Mouse (Mus musculus) spleen, adult 2 months (tissue): Measurements from ENCODE around the gene Ccser1. TPM values are rescaled to one million over a fixed set of nuclear protein-coding genes. Genes with fewer than 3 reads are reported as not detected.

Source experiments
- DNase-seq, 2 experiments: peaks; one replicate each; pipeline versions ENCODE4 v3.0.0 to v3.0.0-alpha.2; 2012 to 2021; ENCODE audit warnings: low spot score in 2 of 2, low read depth in 1 of 2
- H3K27ac ChIP-seq: fragments of 200-500 bp; 2 replicates; pipeline ENCODE4 v1.5.1; 2012; ENCODE audit warnings: low read length, inconsistent platforms; ENCODE audit not compliant: insufficient read depth
- H3K27me3 ChIP-seq: fragments of 200-500 bp; 2 replicates; pipeline ENCODE4 v1.6.1; 2012; ENCODE audit warnings: mild to moderate bottlenecking, moderate library complexity, low read length, inconsistent platforms; ENCODE audit not compliant: control insufficient read depth, insufficient read depth
- H3K36me3 ChIP-seq: fragments of 200-500 bp; 2 replicates; pipeline ENCODE4 v1.6.1; 2012; ENCODE audit warnings: mild to moderate bottlenecking, low read length, inconsistent platforms; ENCODE audit not compliant: control insufficient read depth, insufficient read depth
- H3K4me1 ChIP-seq: fragments of 200-500 bp; 2 replicates; pipeline ENCODE4 v1.6.1; 2011; ENCODE audit warnings: inconsistent platforms; ENCODE audit not compliant: control insufficient read depth, insufficient read depth, insufficient read length
- H3K4me3 ChIP-seq: fragments of 200-500 bp; 2 replicates; pipeline ENCODE4 v1.5.1; 2011; ENCODE audit warnings: mild to moderate bottlenecking, inconsistent platforms; ENCODE audit not compliant: insufficient read depth, insufficient read length; ENCODE audit errors: extremely low read depth
- CTCF ChIP-seq: fragments of 200-500 bp; IDR thresholded peaks from 2 replicates; pipeline ENCODE4 v1.5.1; 2011; ENCODE audit warnings: mild to moderate bottlenecking, inconsistent platforms; ENCODE audit not compliant: insufficient read depth, insufficient read length, insufficient replicate concordance; ENCODE audit errors: extremely low read depth
- POLR2A ChIP-seq: fragments of 200-500 bp; IDR thresholded peaks from 2 replicates; pipeline ENCODE4 v1.6.1; 2011; ENCODE audit warnings: low read depth, low read length, inconsistent platforms
- WGBS: fragments of 180-500 bp; shearing (Covaris S2); methylation state at CpG from one replicate; pipeline ENCODE4 v1.1.7; 2018; 5-methylcytosine and 5-hydroxymethylcytosine counted together
- polyA plus RNA-seq: library from polyadenylated mRNA; depleted of rRNA; stranded (reverse); fragments of >200 nt; gene quantifications from 2 replicates; pipeline ENCODE4 v1.2.3, GENCODE M21; 2012

Ccser1 gene
- polyA plus RNA-seq, 1 experiment = 0.82 TPM

DNA sequence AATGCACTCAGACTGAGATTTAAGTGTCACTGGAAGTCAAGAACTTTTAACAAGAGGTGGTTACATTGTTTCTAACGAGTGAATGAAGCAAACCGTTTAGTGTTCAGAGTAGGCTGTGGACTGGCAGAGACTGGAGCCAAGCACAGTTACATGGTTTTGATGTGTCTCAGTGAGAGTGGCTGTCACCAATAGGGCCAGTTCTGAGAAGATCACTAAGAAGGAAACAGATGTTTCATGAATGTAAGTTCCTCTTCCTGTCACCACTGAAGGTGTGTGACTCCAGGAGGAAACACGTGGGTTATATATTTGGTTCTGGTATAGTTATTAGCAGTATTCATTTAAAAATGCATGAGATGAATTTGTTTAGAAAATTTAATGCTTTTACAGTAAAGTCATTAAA is 112.8 kb downstream of the Ccser1 start:
- no peaks in the 10 kb centered on the region for H3K36me3 ChIP-seq
- H3K4me1 ChIP-seq = no peaks in the 10 kb centered on the region; the same call in 1 of the 2 replicates
- 2% methylated on average over 3 of the region's 3 CpGs for whole genome bisulfite sequencing
- H3K27me3 ChIP-seq = no peaks in the 10 kb centered on the region
- H3K4me3 ChIP-seq = no peak overlapping the region
- no peak overlapping the region for H3K27ac ChIP-seq
- peak in 1 of 2 experiments; percentile 1 for DNase-seq
- no peak for TF ChIP-seq POLR2A
- no peak for TF ChIP-seq CTCF

- no peak overlapping the region for H3K27ac ChIP-seq
- no peak for DNase-seq
- no peaks in the 10 kb centered on the region for H3K36me3 ChIP-seq
- TF ChIP-seq CTCF (no peak), POLR2A (no peak)
- no peaks in the 10 kb centered on the region; the same call in 1 of the 2 replicates for H3K4me1 ChIP-seq
- no peak overlapping the region for H3K4me3 ChIP-seq
- no peaks in the 10 kb centered on the region for H3K27me3 ChIP-seq
- 44% methylated on average over 4 of the region's 4 CpGs for WGBS
Measured at GRCm38 (mm10) chr6:61295535-61295934, 115.4 kb downstream of the Ccser1 start.

DNA sequence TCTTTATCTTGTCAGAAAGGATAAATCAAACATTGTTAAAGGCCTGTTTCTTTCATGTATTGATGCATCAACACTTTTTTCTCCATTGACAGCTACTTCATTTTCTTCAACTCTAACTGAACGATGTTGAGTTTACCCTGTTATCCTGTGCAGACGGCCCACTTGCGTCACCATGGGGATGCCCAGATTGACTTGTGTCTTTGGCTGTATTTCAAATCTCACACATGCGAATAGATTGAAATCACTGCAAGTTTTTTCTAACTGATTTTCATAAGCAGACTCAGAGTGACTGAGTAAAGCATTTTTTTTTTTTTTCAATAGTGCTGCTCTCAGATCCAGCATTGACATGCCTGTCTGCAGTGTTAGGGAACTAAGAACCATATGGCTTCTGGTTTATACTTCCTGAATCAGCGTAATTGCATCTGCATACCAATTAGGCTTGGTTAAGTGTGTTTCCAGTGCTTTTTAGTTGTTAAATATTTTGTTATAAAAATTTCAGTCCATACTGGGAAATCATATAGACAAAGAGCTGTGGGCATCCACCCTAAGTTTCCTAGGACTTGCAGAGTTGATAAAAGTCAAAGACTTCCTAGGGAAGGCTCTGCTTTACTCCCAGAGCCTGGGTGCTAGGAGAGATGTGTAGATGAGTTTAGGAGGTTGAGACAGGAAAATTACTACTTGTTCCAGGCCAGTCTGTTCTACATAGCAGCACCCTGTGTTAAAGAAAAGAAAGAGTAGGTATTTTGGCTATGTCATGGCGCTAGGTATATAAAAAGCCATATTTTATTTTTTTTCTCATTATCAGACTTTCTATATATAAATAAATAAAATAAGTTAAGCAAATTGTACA is 116.3 kb downstream of the Ccser1 start:
- no peaks in the 10 kb centered on the region for H3K36me3 ChIP-seq
- WGBS = 66% methylated on average over 6 of the region's 6 CpGs
- no peaks in the 10 kb centered on the region; the same call in 1 of the 2 replicates for H3K4me1 ChIP-seq
- no peak overlapping the region for H3K27ac ChIP-seq
- H3K4me3 ChIP-seq = no peak overlapping the region
- H3K27me3 ChIP-seq = no peaks in the 10 kb centered on the region
- no peak for TF ChIP-seq CTCF
- TF ChIP-seq POLR2A = no peak
- DNase-seq = no peak

- Histone ChIP-seq H3K4me1 (no peaks in the 10 kb centered on the region), H3K27ac (no peak overlapping the region), H3K36me3 (no peaks in the 10 kb centered on the region), H3K4me3 (no peak overlapping the region), H3K27me3 (no peaks in the 10 kb centered on the region)
- no peak for TF ChIP-seq CTCF
- no peak for TF ChIP-seq POLR2A
- DNase-seq = no peak
- WGBS = 86% methylated on average over 4 of the region's 4 CpGs
Measured at GRCm38 (mm10) chr6:61300441-61300840, 120.3 kb downstream of the Ccser1 start.

DNA sequence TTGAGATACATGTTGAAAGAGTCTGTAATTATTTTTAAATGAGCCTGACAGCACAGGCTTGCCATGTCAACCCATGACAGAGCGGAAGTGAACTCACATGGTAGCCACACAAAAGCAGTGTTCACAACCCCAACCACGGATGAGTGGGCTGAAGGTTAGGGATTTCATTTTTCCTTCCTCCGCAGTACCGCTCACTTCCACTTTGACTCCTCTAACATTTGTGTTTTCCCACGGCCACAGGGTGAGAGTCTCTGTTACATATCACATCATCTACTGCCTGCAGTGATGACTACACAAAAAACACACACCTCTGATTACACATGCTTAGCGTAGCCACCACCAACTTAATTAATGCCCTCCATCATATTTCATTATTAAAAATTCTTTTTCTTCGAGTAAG is 120.9 kb downstream of the Ccser1 start:
- TF ChIP-seq POLR2A = no peak
- TF ChIP-seq CTCF = no peak
- Histone ChIP-seq H3K36me3 (no peaks in the 10 kb centered on the region), H3K27me3 (no peaks in the 10 kb centered on the region)

DNA sequence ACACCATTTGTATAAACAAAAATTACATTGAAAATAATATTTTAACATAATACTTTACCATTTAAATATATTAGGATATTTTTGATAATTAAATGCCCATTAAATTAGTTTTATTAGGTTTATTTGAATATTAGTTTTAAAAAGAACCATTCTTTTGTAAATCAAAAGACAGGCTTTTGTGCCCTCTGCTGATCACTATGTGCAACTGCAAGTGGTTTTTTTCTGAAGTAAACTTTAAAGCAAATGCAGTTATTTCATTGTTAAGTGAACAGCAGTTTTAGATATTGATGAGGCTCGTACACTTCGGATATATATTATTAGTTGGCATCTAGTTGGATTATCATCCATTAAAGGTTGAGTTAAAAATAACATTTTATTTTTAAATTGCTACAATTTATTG is 121.5 kb downstream of the Ccser1 start:
- Histone ChIP-seq H3K27ac (no peak overlapping the region), H3K4me1 (no peaks in the 10 kb centered on the region), H3K4me3 (no peak overlapping the region), H3K27me3 (no peaks in the 10 kb centered on the region), H3K36me3 (no peaks in the 10 kb centered on the region)
- DNase-seq = no peak
- 26% methylated on average over 2 of the region's 2 CpGs for WGBS
- no peak for TF ChIP-seq POLR2A
- TF ChIP-seq CTCF = no peak

More for the DNA sequence above, 120.9 kb downstream of the Ccser1 start:
- no peaks in the 10 kb centered on the region for H3K4me1 ChIP-seq
- H3K4me3 ChIP-seq = no peak overlapping the region
- no peak overlapping the region for H3K27ac ChIP-seq
- WGBS = 63% methylated on average over 7 of the region's 7 CpGs
- no peak for DNase-seq
